Mouse (Mus musculus) heart, postnatal 0 days (tissue): ENCODE measurements around the gene Fam13c.

Experiments
- CTCF ChIP-seq: IDR thresholded peaks from 2 replicates; pipeline ENCODE4 v1.5.1; 2016; ENCODE audit warnings: antibody characterized with exemption, control low read depth, low read depth
- EP300 ChIP-seq: IDR thresholded peaks from 2 replicates; pipeline ENCODE4 v1.6.1; 2016; ENCODE audit warnings: antibody characterized with exemption, low read depth

DNA sequence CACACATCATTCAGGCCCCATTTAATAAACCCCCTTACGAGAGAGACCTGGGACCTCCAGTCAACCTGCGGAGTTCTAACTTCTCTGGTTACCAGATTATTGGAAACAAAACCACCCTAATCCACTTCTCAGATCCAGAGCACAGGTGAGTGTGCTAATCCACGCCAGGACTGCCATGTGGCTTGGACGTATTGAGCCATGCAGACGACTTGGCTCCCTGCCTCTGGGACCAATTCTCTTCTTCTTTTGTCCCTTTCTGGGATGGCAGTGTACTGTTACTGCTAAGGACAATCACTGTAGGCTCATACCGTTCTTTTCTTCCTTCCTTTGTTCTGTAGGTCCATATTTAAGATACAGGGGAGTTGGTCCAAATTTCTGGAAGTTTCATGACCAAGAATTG, 102.6 kb downstream of the Fam13c start:
- TF ChIP-seq CTCF = no peak
- no peak for TF ChIP-seq EP300
